ENCODE assay signal across 10 mouse cellular contexts in genomic region chr7:145088655-145089054, GRCm38 (mm10).
"Had no signal": no experiment of that assay in that cellular context is flagged by ENCODE, and none has a peak within 500 bp of the region (broad histone marks: within the 10 kb centered on the region; RNA-seq: fewer than 3 reads in every experiment).

No protein-coding gene starts in this region.

- H3K9ac ChIP-seq: intestine, embryonic 15.5 days; liver, embryonic 13.5 days had no signal

- H3K9me3 ChIP-seq: intestine, embryonic 15.5 days; liver, embryonic 13.5 days had no signal

- H3K27me3 ChIP-seq: intestine, embryonic 15.5 days; liver, embryonic 13.5 days had no signal

- H3K4me3 ChIP-seq: intestine, embryonic 15.5 days; left cerebral cortex, adult 2 months; liver, embryonic 13.5 days had no signal

- ATAC-seq: intestine, embryonic 15.5 days had no signal

- DNase-seq: kidney, adult 18-20 months; kidney, postnatal 36 days; layer of hippocampus, postnatal 36 days; liver, embryonic 13.5 days; lung, adult 2 months; midbrain, embryonic 14.5 days had no signal

- H3K36me3 ChIP-seq: intestine, embryonic 15.5 days; liver, embryonic 13.5 days had no signal

- H3K27ac ChIP-seq: intestine, embryonic 15.5 days; kidney, postnatal 0 days; left cerebral cortex, adult 2 months; liver, embryonic 13.5 days had no signal

- H3K4me2 ChIP-seq: intestine, embryonic 15.5 days; liver, embryonic 13.5 days; midbrain, embryonic 11.5 days had no signal
